Mouse (Mus musculus): ENCODE measurements around the gene Cdip1. TPM values are rescaled to one million over a fixed set of nuclear protein-coding genes. Genes with fewer than 3 reads are reported as not detected.

Gene Cdip1
- total RNA-seq, 2 experiments from 2014 or later, result 78.8 to 81.3 TPM

DNA sequence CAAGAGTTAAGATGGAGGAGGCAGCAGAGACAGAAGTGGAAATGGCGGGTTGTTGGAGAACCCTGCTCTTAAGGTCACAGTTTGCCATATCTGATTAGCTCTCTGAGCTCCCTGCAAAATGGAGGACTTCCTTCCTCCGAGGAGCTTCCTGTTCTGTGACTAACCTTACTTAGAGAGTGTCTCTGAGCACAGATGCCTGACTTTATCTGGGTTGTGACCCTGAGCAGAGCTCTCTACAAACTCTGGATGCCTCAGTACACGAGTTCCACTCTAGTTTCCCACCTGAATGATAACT, 67.2 kb downstream of the Cdip1 start:
- no peak for DNase-seq
- intact Hi-C loops (cut with DNase I), result no loop called here

DNA sequence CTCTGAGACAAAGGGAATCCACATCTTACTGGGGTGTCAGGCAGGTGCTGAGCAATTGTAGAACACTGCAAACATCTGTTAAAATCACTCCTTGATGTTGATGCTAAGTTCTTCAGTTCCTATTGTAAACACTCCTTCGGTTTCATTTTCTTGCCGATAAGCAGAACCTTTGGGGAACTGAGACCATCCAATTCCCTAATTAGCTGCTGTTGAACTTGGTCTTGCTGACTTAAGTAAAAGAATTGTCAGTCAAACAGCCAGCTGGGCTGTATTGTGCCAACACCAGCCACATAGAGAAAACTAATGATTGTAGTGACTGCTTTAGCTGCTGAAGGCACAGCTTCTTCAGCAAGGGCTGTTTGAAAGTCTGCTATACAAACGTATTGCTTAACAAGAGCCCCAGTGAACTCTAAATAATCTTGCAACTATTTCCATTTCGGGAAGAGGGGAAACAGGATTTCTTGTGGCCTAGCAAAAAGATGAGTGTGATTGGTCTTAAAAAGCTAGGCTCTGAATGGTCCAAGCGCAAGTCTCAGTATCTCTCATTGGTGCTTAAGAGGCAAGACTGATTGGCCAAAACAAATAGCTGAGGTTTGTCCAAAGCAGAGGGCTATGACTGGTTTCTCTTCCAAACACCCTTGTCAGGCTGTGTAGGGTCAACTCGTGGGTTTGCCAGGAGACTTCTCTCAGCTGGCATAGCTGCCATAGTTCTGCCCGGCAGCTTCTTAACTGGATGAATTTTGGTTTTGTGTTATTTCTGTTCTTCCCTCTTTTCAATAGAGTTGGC, 67.8 kb downstream of the Cdip1 start:
- intact Hi-C loops (cut with DNase I), result no loop called here
- no peak for DNase-seq

- intact Hi-C loops (cut with DNase I), result loop anchor here (5.0 kb wide), 2 partner anchors 73 to 208 kb away; partner anchors contain the start of gene Cdip1
- DNase-seq, result peak; percentile 58 to 61
These were observed 71.2 kb downstream of the Cdip1 start, which contains the start of gene Nmral1 for GRCm38 (mm10) chr16:4718753-4719518. Gene Nmral1, minus strand, starts transcription at chr16:4719356.

GRCm38 (mm10) chr16:4717866-4718265, 72.2 kb downstream of the Cdip1 start:
- DNase-seq, result no peak
- intact Hi-C loops (cut with DNase I), result loop anchor here (5.0 kb wide), 2 partner anchors 74 to 209 kb away; partner anchors contain the start of gene Cdip1

DNA sequence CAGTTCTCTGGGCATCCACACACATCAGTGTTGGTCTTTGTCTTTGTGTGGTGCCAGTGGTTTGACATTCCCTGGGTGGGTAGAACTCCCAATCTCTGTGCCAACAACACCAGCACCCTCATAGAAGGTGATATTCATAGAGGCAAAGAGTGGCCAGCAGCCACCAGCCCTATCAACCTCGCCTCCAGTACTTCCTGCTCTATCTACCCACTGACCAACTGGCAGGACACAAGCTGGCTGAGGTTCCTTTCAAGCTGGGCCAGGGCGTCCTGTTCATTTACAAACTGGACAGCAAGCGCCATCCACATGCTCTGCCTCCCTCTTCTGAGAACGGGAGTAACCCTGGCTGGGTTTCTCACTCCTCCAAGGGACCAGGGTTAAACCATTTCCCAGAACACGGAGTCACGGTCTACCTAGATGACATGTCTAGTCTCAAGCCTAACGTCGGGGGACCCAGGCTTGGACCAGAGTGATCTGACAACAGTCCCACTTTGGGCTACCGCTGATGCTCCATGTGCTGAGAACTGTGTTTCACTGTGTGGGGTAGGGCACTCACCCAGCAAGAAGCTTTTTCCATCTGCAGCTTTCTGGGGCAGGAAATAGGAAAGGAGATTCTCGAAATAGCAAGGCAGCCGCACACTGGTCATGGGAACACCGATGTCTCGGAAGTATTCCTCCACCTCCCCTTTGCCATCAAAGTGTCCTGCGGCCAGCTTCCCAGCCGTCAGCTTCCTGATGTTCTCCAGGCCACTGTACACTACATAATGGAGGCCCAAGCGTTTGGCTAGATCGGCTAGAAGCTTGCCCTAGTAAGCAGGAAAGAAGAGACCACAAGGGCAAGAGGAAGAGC, 76.0 kb downstream of the Cdip1 start:
- intact Hi-C loops (cut with DNase I), result no loop called here
- DNase-seq, result peak; percentile 8 to 15

- intact Hi-C loops (cut with DNase I), result no loop called here
- DNase-seq, result no peak
These were observed 78.9 kb downstream of the Cdip1 start for GRCm38 (mm10) chr16:4711173-4711572.

DNA sequence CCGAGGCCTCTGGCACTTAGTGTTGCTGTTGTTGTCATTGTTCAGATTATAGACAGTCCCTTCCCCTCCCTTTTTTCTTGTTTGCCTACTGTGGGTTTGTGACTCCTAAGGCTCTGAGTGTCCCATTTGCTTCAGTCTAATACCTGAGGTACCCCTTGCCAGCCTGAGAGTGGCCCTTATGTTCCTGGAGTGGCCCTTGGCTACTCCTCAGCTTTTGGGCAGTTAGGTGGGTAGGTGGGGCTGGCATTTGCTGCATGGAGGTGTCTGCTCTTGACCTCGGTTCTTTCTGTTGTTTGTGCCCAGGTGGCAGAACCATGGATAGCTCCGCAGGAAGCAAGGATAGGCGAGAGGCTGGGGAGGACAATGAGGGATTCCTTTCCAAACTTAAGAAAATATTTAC, 84.6 kb downstream of the Cdip1 start:
- intact Hi-C loops (cut with DNase I), result no loop called here

DNA sequence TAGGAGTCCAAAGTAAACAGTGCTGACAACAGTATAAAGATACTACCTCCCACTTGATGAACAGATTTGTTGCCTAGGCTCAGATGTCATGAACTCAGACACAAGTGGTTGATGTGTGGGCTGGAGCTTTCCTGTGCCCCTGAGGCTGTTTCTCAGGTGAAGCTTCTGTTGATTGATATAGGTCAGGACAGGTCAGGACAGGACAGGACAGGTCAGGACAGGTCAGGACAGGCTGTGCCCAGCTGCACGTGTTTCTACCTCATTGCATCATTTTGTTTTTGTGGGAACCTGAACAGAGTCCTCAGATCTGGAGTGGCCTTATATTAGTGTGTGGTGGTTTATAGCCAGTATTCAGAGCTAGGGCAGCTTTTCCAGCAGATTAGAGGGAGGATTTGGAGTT, 87.4 kb downstream of the Cdip1 start:
- DNase-seq, result no peak
- intact Hi-C loops (cut with DNase I), result no loop called here

More for the DNA sequence above, 84.6 kb downstream of the Cdip1 start:
- no peak for DNase-seq

- no peak for DNase-seq
- intact Hi-C loops (cut with DNase I), result no loop called here
These were observed 88.9 kb downstream of the Cdip1 start for GRCm38 (mm10) chr16:4701211-4701610.

Other genes with a start within 250 kb of the Cdip1 start
- gene Srl, start 248.5 kb downstream of the Cdip1 start, total RNA-seq (2021), result 1,000 to 10,000 TPM; 1,039 to 1,112 TPM
- gene Tfap4, start 230.4 kb downstream of the Cdip1 start, total RNA-seq (2021), result 1 to 10 TPM; 3.0 to 3.1 TPM
- gene Glis2, start 195.6 kb downstream of the Cdip1 start, total RNA-seq (2021), result 10 to 100 TPM; 20.8 to 23.0 TPM
- gene Pam16, start 165.3 kb downstream of the Cdip1 start, total RNA-seq (2021), result 100 to 1,000 TPM; 119 to 137 TPM
- gene Vasn, start 150.4 kb downstream of the Cdip1 start, total RNA-seq (2021), result 10 to 100 TPM; 12.1 to 14.7 TPM
- 100 to 1,000 TPM; 121 to 123 TPM for gene Dnaja3, start 150.3 kb downstream of the Cdip1 start, total RNA-seq (2021)
- 10 to 100 TPM; 20.6 to 20.7 TPM for gene Coro7, start 110.5 kb downstream of the Cdip1 start, total RNA-seq (2021)
- gene Nmral1, start 70.9 kb downstream of the Cdip1 start, total RNA-seq (2021), result 1 to 10 TPM; 3.2 to 4.5 TPM
- 10 to 100 TPM; 70.5 to 71.1 TPM for gene Hmox2, start 63.9 kb downstream of the Cdip1 start, total RNA-seq (2021)
- under 1 TPM in 1 of 2 experiments, not detected in 1; 0.14 TPM for gene 4930562C15Rik, start 45.1 kb upstream of the Cdip1 start, total RNA-seq (2021)
- gene Ubald1, start 90.0 kb upstream of the Cdip1 start, total RNA-seq (2021), result 10 to 100 TPM; 21.3 to 23.1 TPM
- gene Mgrn1, start 96.0 kb upstream of the Cdip1 start, total RNA-seq (2021), result 100 to 1,000 TPM; 151 to 161 TPM
- gene Nudt16l1, start 148.5 kb upstream of the Cdip1 start, total RNA-seq (2021), result 10 to 100 TPM; 31.4 to 32.3 TPM
- 10 to 100 TPM; 15.3 to 16.3 TPM for gene Anks3, start 173.9 kb upstream of the Cdip1 start, total RNA-seq (2021)
- not detected for gene Sept12, start 207.6 kb upstream of the Cdip1 start, total RNA-seq (2021)
- not detected for gene Smim22, start 217.0 kb upstream of the Cdip1 start, total RNA-seq (2021)
- 10 to 100 TPM; 22.8 to 24.8 TPM for gene Rogdi, start 223.3 kb upstream of the Cdip1 start, total RNA-seq (2021)

Data from heart, postnatal 14 days (tissue).